Mouse (Mus musculus) neural tube, embryonic 14.5 days (tissue): Measurements from ENCODE around the gene Stard3. TPM values are rescaled to one million over a fixed set of nuclear protein-coding genes. Genes with fewer than 3 reads are reported as not detected.

ENCODE experiments used
- ATAC-seq: fragments of 200-750 bp; cut with Nextera tagmentation; 2 replicates; pipeline ENCODE4 v1.8.0; 2017; ENCODE audit warnings: low read depth, mild to moderate bottlenecking, moderate TSS enrichment, moderate library complexity
- H3K27ac ChIP-seq: fragments of 300-500 bp; sonication (generic); 2 replicates; pipeline ENCODE4 v1.5.1; 2014; ENCODE audit warnings: low read depth, mild to moderate bottlenecking, control low read depth, low read length, moderate library complexity, mixed read lengths
- H3K27me3 ChIP-seq: fragments of 300-500 bp; sonication (generic); 2 replicates; pipeline ENCODE4 v1.6.1; 2014; ENCODE audit warnings: low read length; ENCODE audit not compliant: control insufficient read depth, insufficient read depth
- H3K36me3 ChIP-seq: fragments of 300-500 bp; sonication (generic); 2 replicates; pipeline ENCODE4 v1.6.1; 2014; ENCODE audit warnings: low read length, mixed read lengths; ENCODE audit not compliant: control insufficient read depth, insufficient read depth
- H3K4me1 ChIP-seq: fragments of 300-500 bp; sonication (generic); 2 replicates; pipeline ENCODE4 v1.6.1; 2014; ENCODE audit warnings: low read length; ENCODE audit not compliant: control insufficient read depth, insufficient read depth
- H3K4me2 ChIP-seq: fragments of 300-500 bp; sonication (generic); 2 replicates; pipeline ENCODE4 v1.6.1; 2014; ENCODE audit warnings: mild to moderate bottlenecking, low read depth, low read length, control low read depth
- H3K4me3 ChIP-seq: fragments of 300-500 bp; sonication (generic); 2 replicates; pipeline ENCODE4 v1.5.1; 2014; ENCODE audit warnings: low read depth, low read length, control low read depth, mixed read lengths
- H3K9ac ChIP-seq: fragments of 300-500 bp; sonication (generic); replicated peaks from 2 replicates; pipeline ENCODE4 v1.6.1; 2014; ENCODE audit warnings: low read depth, mild to moderate bottlenecking, control low read depth, low read length, mixed read lengths
- H3K9me3 ChIP-seq: fragments of 300-500 bp; sonication (generic); 2 replicates; pipeline ENCODE4 v1.6.1; 2016; ENCODE audit warnings: low read length; ENCODE audit not compliant: control insufficient read depth
- WGBS: fragments of 180-500 bp; shearing (Covaris S2); extraction: QIAGEN DNeasy Blood & Tissue Kit; methylation state at CpG from one replicate; pipeline ENCODE4 v1.1.7; 2014; 5-methylcytosine and 5-hydroxymethylcytosine counted together
- polyA plus RNA-seq: library from polyadenylated mRNA; unstranded; fragments of >200 nt; fragmentation: Nextera tagmentation; extraction: Ambion mirVana; gene quantifications from 2 replicates; pipeline ENCODE4 v1.2.1, GENCODE M21; 2014

Gene Stard3
- polyA plus RNA-seq, 1 experiment from 2014 or later: 28.0 TPM

DNA sequence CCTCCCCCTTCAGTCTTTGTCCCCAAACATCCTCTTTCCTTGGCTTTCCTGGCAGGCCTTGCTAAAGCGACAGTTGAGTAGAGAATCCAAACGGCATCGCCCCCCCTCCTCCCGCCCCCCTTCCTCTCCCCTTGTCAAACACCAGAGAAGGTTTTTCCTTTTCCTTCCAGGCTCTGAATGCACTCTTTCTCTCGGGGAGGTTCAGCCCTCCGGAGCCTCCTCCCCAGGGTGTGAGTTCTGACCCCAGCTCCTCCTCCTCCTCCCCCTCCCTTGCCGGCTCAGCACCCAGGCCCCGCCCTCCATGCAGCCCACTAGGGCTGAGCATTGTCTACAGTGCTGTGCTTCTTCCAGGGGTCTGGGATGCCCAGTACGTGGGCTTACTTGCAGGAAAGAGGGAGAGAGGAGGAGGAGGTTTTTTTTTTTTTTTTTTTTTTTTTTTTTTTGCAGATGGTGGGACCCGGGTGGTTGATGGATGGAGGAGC lies 51.2 kb downstream of the Stard3 start:
- ATAC-seq: peak; percentile 67; the same call in 1 of the 2 replicates
- Histone ChIP-seq H3K27me3 (peaks cover 10% of the 10 kb centered on the region), H3K9ac (no peak overlapping the region), H3K4me1 (peaks cover 14% of the 10 kb centered on the region), H3K27ac (no peak overlapping the region), H3K9me3 (no peaks in the 10 kb centered on the region), H3K36me3 (no peaks in the 10 kb centered on the region), H3K4me2 (no peak overlapping the region; the same call in 1 of the 2 replicates), H3K4me3 (no peak overlapping the region)
- WGBS: 2% methylated on average over 10 of the region's 10 CpGs

DNA sequence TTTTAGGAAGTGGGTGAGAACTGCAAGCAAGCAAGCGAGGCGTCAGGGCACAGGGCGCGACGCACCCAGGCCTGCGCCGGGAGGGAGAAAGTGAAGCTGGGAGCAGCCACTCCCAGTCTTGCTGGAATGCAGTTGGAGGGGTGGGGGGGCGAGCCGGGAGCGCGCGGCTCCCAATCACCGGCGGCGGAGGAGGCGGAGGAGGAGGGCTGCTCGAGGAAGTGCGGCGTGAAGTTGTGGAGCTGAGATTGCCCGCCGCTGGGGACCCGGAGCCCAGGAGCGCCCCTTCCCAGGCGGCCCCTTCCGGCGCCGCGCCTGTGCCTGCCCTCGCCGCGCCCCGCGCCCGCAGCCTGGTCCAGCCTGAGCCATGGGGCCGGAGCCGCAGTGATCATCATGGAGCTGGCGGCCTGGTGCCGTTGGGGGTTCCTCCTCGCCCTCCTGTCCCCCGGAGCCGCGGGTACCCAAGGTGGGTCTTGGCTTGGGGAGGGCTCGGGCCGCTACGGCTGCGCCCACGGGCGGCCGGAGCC lies 54.2 kb downstream of the Stard3 start, which contains the start of gene Erbb2:
Erbb2 (plus strand) TSS at position 198 of the 524 bp plus-strand sequence.
- peak within 1 kb of the TSS; percentile 63 for H3K9ac ChIP-seq
- H3K36me3 ChIP-seq: no peaks in the 10 kb centered on the region
- under 1% methylated on average over 22 of the region's 49 CpGs for WGBS
- peak within 1 kb of the TSS; percentile 54 for H3K4me3 ChIP-seq
- no peaks in the 10 kb centered on the region for H3K9me3 ChIP-seq
- peak within 1 kb of the TSS; percentile 94 for H3K4me2 ChIP-seq
- peaks cover 14% of the 10 kb centered on the region for H3K4me1 ChIP-seq
- ATAC-seq: peak; percentile 70
- H3K27ac ChIP-seq: peak within 1 kb of the TSS; percentile 63; the same call in 1 of the 2 replicates
- H3K27me3 ChIP-seq: peaks cover 10% of the 10 kb centered on the region

- Histone ChIP-seq H3K36me3 (no peaks in the 10 kb centered on the region), H3K4me1 (peaks cover 14% of the 10 kb centered on the region), H3K4me2 (peak overlapping the region; percentile 94), H3K9ac (peak overlapping the region; percentile 63), H3K9me3 (no peaks in the 10 kb centered on the region), H3K4me3 (peak overlapping the region; percentile 54), H3K27me3 (peaks cover 10% of the 10 kb centered on the region), H3K27ac (peak overlapping the region; percentile 63; the same call in 1 of the 2 replicates)
- peak; percentile 71; the same call in 1 of the 2 replicates for ATAC-seq
- WGBS: under 1% methylated on average over 39 of the region's 40 CpGs
Observed at GRCm38 (mm10) chr11:98412797-98413301, 54.7 kb downstream of the Stard3 start.

GRCm38 (mm10) chr11:98413731-98414130 lies 55.6 kb downstream of the Stard3 start:
- WGBS: 7% methylated on average over 7 of the region's 7 CpGs
- H3K4me2 ChIP-seq: peak overlapping the region; percentile 94; the same call in 1 of the 2 replicates
- ATAC-seq: no peak
- no peaks in the 10 kb centered on the region for H3K9me3 ChIP-seq
- H3K4me3 ChIP-seq: peak overlapping the region; percentile 54; the same call in 1 of the 2 replicates
- no peaks in the 10 kb centered on the region for H3K36me3 ChIP-seq
- H3K9ac ChIP-seq: no peak overlapping the region
- peaks cover 14% of the 10 kb centered on the region for H3K4me1 ChIP-seq
- no peak overlapping the region for H3K27ac ChIP-seq
- H3K27me3 ChIP-seq: peaks cover 10% of the 10 kb centered on the region

- 15% methylated on average over 2 of the region's 2 CpGs for WGBS
- Histone ChIP-seq H3K9ac (no peak overlapping the region), H3K4me1 (peaks cover 14% of the 10 kb centered on the region), H3K27me3 (peaks cover 10% of the 10 kb centered on the region), H3K27ac (no peak overlapping the region), H3K4me2 (peak overlapping the region; percentile 94; the same call in 1 of the 2 replicates), H3K4me3 (no peak overlapping the region), H3K9me3 (no peaks in the 10 kb centered on the region), H3K36me3 (no peaks in the 10 kb centered on the region)
- no peak for ATAC-seq
Observed at GRCm38 (mm10) chr11:98414162-98414561, 56.0 kb downstream of the Stard3 start.

DNA sequence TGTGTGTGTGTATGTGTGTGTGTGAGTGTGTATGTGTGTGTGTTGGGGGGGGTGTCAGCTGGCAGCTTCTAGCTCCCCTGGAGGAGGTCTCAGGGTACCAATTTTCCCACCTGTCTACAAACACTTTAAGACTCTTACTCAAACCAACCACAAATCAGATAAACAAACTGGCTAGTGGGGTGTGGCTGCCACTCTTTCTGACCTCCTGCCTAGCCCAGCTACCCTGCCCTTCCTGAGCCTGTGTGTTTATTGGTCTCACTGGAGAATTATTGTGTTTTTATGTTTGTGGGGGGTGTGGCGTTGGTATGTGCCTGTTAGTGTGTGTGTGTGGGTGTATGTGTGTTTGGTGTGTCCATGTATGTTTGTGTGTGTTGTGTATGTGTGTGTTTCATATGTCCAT lies 58.9 kb downstream of the Stard3 start:
- ATAC-seq: no peak
- Histone ChIP-seq H3K4me1 (peaks cover 14% of the 10 kb centered on the region), H3K9ac (no peak overlapping the region), H3K4me3 (no peak overlapping the region), H3K27ac (no peak overlapping the region), H3K9me3 (no peaks in the 10 kb centered on the region), H3K27me3 (peaks cover 7% of the 10 kb centered on the region), H3K36me3 (no peaks in the 10 kb centered on the region), H3K4me2 (no peak overlapping the region)
- 91% methylated on average over 1 of the region's 1 CpGs for WGBS

- no peaks in the 10 kb centered on the region for H3K9me3 ChIP-seq
- no peak overlapping the region for H3K9ac ChIP-seq
- H3K27me3 ChIP-seq: no peaks in the 10 kb centered on the region
- no peak for ATAC-seq
- no peak overlapping the region for H3K4me2 ChIP-seq
- WGBS: 67% methylated on average over 6 of the region's 6 CpGs
- H3K36me3 ChIP-seq: no peaks in the 10 kb centered on the region
- H3K4me3 ChIP-seq: no peak overlapping the region
- peaks cover 4% of the 10 kb centered on the region for H3K4me1 ChIP-seq
- H3K27ac ChIP-seq: no peak overlapping the region
Observed at GRCm38 (mm10) chr11:98418273-98418672, 60.1 kb downstream of the Stard3 start.

GRCm38 (mm10) chr11:98418939-98419547 lies 60.9 kb downstream of the Stard3 start:
- H3K27me3 ChIP-seq: no peaks in the 10 kb centered on the region
- H3K4me3 ChIP-seq: no peak overlapping the region
- H3K36me3 ChIP-seq: no peaks in the 10 kb centered on the region
- WGBS: 88% methylated on average over 10 of the region's 10 CpGs
- ATAC-seq: no peak
- H3K4me1 ChIP-seq: peaks cover 3% of the 10 kb centered on the region
- H3K9me3 ChIP-seq: no peaks in the 10 kb centered on the region
- no peak overlapping the region for H3K4me2 ChIP-seq
- H3K9ac ChIP-seq: no peak overlapping the region
- H3K27ac ChIP-seq: no peak overlapping the region

- ATAC-seq: no peak
- no peaks in the 10 kb centered on the region for H3K4me1 ChIP-seq
- H3K36me3 ChIP-seq: no peaks in the 10 kb centered on the region
- H3K9ac ChIP-seq: no peak overlapping the region
- H3K27ac ChIP-seq: no peak overlapping the region
- no peak overlapping the region for H3K4me2 ChIP-seq
- no peaks in the 10 kb centered on the region for H3K9me3 ChIP-seq
- H3K4me3 ChIP-seq: no peak overlapping the region
- no peaks in the 10 kb centered on the region for H3K27me3 ChIP-seq
- WGBS: 94% methylated on average over 7 of the region's 7 CpGs
Observed at GRCm38 (mm10) chr11:98426592-98426991, 68.4 kb downstream of the Stard3 start.
